Mouse (Mus musculus): ENCODE results near the gene Alpl.

Alpl gene

DNA sequence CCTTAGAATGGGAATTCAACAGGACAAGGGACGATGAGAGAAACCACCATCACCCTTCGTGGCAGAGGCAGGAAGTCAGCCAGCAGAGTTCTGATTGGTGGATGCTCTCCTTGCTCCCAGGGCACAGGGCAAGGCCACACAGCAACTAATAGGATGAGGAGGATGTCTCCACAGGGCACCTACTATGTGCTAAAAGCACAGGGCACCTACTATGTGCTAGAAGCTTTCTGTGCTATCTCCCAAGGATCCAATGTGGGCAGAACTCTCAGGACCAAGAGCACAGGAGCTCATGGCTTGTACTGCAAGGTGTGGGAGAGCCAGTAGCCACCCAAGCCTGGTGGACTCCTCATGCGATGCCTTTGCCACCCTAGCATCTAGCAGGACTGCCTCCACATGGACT, 24.4 kb downstream of the Alpl start:
- in situ Hi-C loops (cut with MboI, MseI) = no loop called here

DNA sequence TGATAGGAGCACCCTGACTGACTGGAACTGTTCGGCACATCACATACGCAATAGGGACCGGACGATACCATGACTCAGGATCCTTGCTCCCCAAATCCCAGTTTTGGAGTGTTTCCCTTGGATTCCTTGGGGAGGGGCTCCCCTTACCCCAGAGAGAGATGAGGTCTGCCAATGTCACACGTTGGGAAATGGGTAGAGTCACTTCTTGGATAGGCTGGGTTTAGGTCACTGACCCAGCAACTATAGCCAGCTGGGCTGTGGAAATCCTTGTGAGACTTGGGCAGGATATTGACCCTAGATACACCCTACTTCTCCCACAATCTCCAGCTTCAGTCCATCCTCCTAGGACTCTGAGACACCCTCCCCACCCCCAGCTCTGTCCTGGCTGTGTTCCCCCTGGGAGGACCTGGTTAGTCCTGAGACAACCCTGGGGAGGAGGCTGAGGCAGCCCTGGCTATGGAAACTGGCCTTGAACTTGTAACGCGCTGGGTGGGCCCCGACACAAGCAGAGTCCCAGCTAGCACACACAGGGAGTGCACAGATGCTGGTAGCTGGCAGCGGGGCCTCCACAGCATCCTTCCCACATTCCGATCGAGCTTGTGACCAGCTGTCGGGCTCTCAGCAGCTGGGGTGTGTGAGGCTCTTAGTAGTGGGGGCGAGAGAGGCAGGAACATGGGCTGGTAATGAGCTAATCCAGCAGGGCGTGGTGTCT, 25.1 kb downstream of the Alpl start:
- in situ Hi-C loops (cut with MboI, MseI) = no loop called here

DNA sequence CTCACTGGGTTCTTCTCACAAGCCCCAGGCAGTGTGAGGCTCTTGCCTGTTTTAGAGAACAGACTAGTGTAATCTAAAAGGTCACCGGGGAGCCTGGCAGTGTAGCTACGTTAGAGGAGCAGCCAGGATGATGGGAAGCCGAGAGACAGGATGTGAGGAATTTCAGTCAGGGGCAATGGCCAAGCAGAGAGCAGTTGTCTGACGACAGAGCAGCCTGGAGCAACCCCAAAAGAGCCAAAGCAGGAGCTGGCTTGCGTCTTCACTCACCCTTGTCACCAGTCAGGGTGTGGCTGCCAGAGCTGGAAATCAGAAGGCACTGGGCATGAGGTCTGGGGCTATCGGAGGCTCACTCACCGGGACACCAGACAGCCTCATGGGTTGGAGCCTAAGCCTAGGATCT, 26.5 kb downstream of the Alpl start:
- in situ Hi-C loops (cut with MboI, MseI) = no loop called here

GRCm38 (mm10) chr4:137768831-137769230, 27.4 kb downstream of the Alpl start:
- in situ Hi-C loops (cut with MboI, MseI) = no loop called here

DNA sequence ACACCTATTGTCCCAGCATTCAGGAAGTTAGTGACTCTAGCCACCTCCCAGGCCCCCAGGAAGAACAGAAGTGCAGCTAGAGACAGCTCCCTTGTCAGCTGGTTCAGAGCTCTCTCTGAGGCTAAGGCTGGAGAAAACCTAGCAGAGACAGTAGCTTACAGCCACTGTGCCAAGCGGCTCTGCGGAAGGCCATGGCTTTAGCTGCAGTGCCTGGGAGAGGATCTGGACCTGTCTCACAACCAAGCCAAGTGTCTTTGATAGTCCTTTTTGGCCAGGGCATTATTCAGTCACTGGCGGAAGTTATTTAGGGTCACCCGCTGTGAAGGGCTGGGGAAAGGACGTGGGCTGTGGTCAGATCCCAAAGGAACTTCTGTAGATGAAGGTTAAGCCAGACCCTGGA, 27.8 kb downstream of the Alpl start:
- in situ Hi-C loops (cut with MboI, MseI) = no loop called here

GRCm38 (mm10) chr4:137766365-137766764, 29.8 kb downstream of the Alpl start:
- in situ Hi-C loops (cut with MboI, MseI) = no loop called here

DNA sequence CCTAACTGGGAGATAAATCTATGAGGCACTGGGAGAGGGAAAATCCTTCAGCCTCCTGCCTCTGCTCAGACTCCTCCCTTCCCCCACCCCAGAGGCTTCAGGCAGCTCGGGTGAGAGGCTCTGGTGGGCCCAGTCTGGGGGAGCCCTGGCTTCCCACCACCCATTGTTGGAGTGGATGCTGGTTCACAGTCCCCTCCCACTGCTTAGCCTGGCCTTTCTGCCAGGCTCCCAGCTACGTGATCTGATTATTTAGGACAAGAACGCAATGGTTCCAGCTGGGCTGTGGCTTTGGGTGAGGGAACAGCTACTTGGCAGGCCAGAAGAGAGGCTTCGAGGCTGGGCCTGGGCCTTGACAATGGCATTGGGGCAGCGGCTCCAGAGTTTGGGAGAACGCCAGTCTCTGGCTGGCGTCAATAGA, 30.6 kb downstream of the Alpl start:
- in situ Hi-C loops (cut with MboI, MseI) = no loop called here

- in situ Hi-C loops (cut with MboI, MseI) = no loop called here
Observed at GRCm38 (mm10) chr4:137764621-137765020, 31.6 kb downstream of the Alpl start.

GRCm38 (mm10) chr4:137763920-137764495, 32.2 kb downstream of the Alpl start:
- in situ Hi-C loops (cut with MboI, MseI) = no loop called here

DNA sequence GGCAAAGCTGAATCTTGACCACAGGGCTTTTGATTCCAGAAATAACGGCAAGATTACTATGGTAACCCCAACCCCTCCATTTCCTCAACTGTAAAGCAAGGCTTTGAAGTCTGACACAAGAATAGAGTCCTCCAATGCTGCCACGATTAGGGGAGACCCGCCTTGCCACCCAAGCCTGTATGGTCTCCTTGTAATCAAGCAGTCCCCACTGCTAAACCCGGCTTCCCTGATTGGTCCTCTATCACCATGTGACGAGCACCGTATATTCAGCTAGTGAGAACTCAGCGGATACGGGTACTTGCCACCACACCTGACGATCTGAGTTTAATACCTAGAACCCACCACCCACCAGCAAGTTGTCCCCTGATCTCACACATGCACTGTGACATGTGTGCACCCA, 33.3 kb downstream of the Alpl start:
- in situ Hi-C loops (cut with MboI, MseI) = no loop called here

GRCm38 (mm10) chr4:137754446-137754845, 41.7 kb downstream of the Alpl start:
- in situ Hi-C loops (cut with MboI, MseI) = no loop called here

GRCm38 (mm10) chr4:137753199-137753598, 43.0 kb downstream of the Alpl start:
- in situ Hi-C loops (cut with MboI, MseI) = no loop called here

DNA sequence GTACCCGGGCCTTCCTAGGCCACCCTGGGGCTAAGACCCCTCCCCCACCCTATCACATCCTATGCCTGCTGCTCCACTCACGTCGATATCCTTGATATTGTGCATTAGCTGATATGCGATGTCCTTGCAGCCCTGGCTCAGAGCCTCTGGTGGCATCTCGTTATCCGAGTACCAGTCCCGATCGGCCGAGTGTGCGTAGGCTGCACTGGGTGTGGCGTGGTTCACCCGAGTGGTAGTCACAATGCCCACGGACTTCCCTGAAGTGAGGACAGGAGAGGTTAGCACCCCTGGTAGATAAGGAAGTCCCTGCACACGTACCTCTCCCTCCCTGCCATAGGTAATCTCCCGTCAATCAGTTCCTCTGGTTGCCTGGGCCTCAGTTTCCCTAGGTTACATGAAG, 43.7 kb downstream of the Alpl start:
- in situ Hi-C loops (cut with MboI, MseI) = no loop called here

- in situ Hi-C loops (cut with MboI, MseI) = no loop called here
Observed at GRCm38 (mm10) chr4:137751717-137752116, 44.5 kb downstream of the Alpl start.

DNA sequence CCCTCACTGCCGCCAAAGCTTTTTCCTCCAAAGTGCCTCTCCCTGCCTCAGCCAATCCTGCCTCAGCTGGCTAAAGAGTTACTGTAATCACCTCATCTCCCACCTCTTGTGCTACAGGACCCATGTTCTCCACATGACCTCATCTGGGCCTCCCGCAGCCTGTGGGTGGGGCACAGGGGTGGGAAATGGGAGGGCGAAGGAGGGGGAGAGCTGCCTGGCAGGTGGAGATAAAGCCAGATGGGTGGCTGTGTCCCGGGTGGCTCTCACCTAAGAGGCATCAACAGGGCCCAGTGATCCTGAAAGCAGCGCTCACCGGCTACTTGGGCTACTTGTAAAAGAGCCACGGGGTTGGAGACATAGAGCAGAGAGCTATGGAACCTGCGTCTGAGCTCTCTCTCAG, 44.9 kb downstream of the Alpl start:
- in situ Hi-C loops (cut with MboI, MseI) = no loop called here

- in situ Hi-C loops (cut with MboI, MseI) = no loop called here
Observed at GRCm38 (mm10) chr4:137750121-137750520, 46.1 kb downstream of the Alpl start.

DNA sequence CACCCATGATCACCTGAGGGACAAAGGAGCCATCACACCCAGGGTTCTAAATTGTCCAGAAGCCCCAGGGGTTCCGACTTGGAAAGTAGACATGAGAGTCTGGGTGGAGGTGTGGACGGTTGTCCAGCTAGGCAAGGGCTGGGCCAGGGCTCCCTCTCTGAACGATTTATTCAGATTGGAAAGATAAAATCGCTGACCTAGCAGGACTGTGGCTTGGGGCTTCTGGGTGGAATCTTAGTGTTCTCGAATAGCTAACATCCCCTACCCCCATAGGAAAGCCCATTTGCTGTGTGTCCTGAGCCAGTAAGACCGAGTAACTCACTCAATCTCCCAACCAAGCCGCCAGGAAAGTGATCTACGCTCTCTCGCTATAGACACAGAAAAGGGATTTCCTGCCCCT, 46.5 kb downstream of the Alpl start:
- in situ Hi-C loops (cut with MboI, MseI) = no loop called here

GRCm38 (mm10) chr4:137748726-137749125, 47.5 kb downstream of the Alpl start:
- in situ Hi-C loops (cut with MboI, MseI) = no loop called here

DNA sequence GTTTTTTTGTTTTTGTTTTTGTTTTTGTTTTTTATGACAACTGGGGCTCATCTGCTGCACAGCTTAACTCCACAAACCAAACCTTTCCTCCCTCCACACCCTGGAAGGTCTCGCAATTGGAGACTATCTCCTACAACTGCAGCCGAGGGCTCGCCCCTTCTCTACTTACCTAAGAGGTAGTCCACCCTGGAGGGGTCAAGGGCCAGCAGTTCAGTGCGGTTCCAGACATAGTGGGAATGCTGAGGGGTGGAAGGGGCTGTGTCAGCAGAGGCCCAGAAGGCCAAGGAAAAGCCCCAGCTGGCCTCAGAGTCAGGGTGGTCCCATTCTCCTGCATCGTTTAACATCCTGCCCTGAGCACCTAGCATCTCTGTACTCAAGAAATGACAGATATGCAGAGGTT, 48.6 kb downstream of the Alpl start:
- in situ Hi-C loops (cut with MboI, MseI) = no loop called here

DNA sequence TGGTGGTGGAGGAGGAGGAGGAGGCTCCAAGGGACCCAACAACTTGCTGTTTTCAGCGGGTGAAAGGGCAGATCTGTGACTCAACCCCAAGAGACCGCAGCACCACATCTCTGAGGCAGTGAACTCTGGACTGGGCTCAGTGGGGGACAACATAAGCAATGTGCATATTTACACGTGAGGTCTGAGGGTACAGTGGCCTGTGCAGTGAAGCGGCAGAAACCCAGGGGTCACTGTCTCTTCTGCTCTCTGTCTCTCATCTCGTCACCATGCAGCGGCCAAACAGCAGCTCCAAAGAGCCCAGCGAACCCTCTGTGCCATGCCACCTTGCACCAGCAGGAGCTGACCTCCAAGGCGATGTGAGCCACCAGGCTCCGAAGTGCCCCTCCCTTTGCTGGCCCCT, 49.1 kb downstream of the Alpl start:
- in situ Hi-C loops (cut with MboI, MseI) = no loop called here

DNA sequence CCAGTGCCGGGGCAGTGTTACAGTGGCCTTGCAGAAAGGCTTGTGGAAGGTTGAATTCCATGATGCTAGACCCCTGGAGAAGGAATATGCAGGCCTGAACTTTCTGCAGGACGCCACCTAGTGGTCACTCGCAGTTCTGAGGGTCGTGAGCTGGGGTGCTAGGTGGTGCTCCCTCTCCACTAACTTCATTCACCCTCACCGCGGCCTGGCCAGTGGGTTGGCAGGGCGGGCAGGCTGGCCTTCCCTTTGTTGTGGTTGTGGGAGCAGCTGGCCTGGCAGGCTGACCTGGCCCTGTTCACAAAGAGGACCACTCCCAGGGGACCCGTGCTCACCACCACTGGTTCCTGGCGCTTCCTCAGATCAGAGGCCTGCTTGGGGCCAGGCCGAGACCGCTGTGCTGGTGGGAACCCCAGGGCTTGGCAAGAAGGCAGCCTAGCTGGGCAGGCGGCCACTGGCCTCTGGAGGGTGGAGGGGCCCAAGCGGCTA, 51.7 kb downstream of the Alpl start:
- in situ Hi-C loops (cut with MboI, MseI) = no loop called here

DNA sequence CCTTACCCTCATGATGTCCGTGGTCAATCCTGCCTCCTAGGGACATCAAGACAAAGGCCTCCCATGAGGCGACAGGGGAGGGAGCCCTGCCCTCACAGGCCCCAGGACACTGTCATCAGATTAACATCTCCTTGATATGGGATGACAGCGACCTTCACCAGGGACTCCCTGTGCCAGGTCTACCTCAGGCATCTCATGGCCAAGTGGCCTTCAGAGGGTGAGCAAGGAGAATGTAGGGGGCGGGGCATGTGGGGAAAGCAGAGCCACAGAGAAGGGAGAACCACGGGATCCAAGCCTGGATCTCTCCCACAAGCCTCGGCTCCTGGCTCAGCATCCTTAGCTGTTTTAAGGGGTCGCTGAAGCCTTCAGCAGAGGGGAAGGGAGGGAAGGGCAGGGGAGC, 52.4 kb downstream of the Alpl start:
- in situ Hi-C loops (cut with MboI, MseI) = no loop called here

DNA sequence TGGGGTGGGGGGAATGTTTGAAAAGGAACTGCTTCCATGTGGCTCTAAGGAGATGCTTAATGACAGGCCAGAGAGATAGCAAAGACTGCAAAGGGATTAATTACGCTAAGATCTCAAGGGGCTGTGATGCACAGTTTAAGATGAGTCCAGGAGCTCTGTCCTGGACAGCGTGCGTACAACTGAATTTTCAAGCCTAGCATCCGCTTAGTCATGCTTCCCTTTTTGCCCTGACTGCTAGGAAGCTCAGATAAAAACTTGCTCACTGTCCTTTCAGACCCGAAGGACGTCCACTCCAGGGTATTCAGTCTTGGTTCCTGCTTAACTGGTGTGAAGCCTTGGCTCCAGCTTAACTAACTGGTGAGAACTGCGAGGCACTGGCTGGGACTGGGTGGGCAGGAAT, 55.8 kb downstream of the Alpl start:
- in situ Hi-C loops (cut with MboI, MseI) = no loop called here
